Mouse (Mus musculus): ENCODE data around the gene Pla2g4f.

DNA sequence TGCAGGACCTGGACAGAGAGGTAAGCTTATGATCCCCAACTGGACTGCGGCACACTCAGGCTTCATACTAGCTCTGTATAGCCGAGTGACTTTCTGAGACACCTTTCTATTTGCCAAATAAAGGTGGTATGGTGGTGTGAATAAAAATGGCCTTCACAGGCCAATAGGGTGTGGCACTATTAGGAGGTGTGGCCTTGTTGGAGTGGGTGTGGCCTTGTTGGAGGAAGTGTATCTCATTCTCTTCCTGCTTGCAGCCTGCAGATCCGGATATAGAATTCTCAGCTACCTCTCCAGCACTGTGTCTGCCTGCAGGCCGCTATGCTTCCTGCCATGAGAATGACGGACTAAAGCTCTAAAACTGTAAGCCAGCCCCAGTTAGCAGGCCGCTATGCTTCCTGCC lies 12.9 kb downstream of the Pla2g4f start:
- TF ChIP-seq POLR2A (IDR thresholded peaks at IDR 0.05; ENCODE audit: control insufficient read depth in 1 of 2, insufficient read depth in 1 of 2, low read depth in 1 of 2, low read length in 2 of 2, poor library complexity in 1 of 2) (no peak), CTCF (IDR thresholded peaks at IDR 0.05 in 2 of 3, conservative IDR thresholded peaks at IDR 0.05 in 1 of 3; ENCODE audit: control insufficient read depth in 1 of 3, insufficient read depth in 1 of 3, low read depth in 2 of 3, low read length in 3 of 3, poor library complexity in 1 of 3, severe bottlenecking in 1 of 3) (no peak), EP300 (IDR thresholded peaks at IDR 0.05; ENCODE audit: low read depth in 1 of 2, low read length in 2 of 2) (no peak), MYB (IDR thresholded peaks at IDR 0.05; ENCODE audit: low read depth, low read length) (no peak), MAX (IDR thresholded peaks at IDR 0.05; ENCODE audit: low read length) (no peak), ZC3H11A (IDR thresholded peaks at IDR 0.05; ENCODE audit: low read depth, low read length) (no peak), RAD21 (IDR thresholded peaks at IDR 0.05; ENCODE audit: low read depth, low read length) (no peak), MXI1 (IDR thresholded peaks at IDR 0.05; ENCODE audit: low read depth, low read length) (no peak), USF2 (IDR thresholded peaks at IDR 0.05; ENCODE audit: borderline replicate concordance in 1 of 2, insufficient read depth in 1 of 2, low read depth in 1 of 2, low read length in 2 of 2) (no peak), HCFC1 (IDR thresholded peaks at IDR 0.05; ENCODE audit: low read depth, low read length) (no peak), ZMIZ1 (IDR thresholded peaks at IDR 0.05; ENCODE audit: low read depth, low read length) (no peak)
